In genomic region chr2:102077554-102077953, GRCm38 (mm10) we compare ENCODE assay signal across 9 mouse cellular contexts.
A peak's percentile ranks its signal among the peaks of the same experiment; 100 is the strongest.
DNase-seq lines count a peak whose midpoint lies in the region; ATAC-seq lines count a peak whose summit lies in the region.
"Had no signal": no experiment of that assay in that cellular context is flagged by ENCODE, and none has a peak within 500 bp of the region (broad histone marks: within the 10 kb centered on the region; RNA-seq: fewer than 3 reads in every experiment).

No protein-coding gene starts in this region.

- no peak overlapping the region for H3K9ac ChIP-seq in liver, embryonic 12.5 days
- H3K9ac ChIP-seq in hindbrain, embryonic 11.5 days (ENCODE audit: low read depth, low read length), result no peak overlapping the region

- H3K4me3 ChIP-seq in liver, embryonic 12.5 days, result no peak overlapping the region
- H3K4me3 ChIP-seq in hindbrain, embryonic 11.5 days (ENCODE audit: low read depth, low read length), result no peak overlapping the region
- H3K4me3 ChIP-seq: erythroblast, embryonic 14.5 days had no signal

- WGBS in liver, embryonic 12.5 days (ENCODE audit: insufficient replicate concordance), result 42% methylated on average over 4 of the region's 4 CpGs
- WGBS in hindbrain, embryonic 11.5 days, result 52% methylated on average over 4 of the region's 4 CpGs

- peak; percentile 53 for DNase-seq in liver
- peak; percentile 74 for DNase-seq in adrenal gland, postnatal 10 days
- peak; percentile 74 for DNase-seq in embryo, embryonic 11 days
- DNase-seq in hindbrain, embryonic 11.5 days (ENCODE audit: low spot score), result peak; percentile 83
- DNase-seq in left cerebral cortex, postnatal 10 days (ENCODE audit: extremely low spot score in 1 of 2, low spot score in 2 of 2), result peak; percentile 53 to 54
- peak; percentile 68 to 82 for DNase-seq in thymus, postnatal 10 days (ENCODE audit: low spot score in 2 of 2)

- H3K9me3 ChIP-seq in liver, embryonic 12.5 days (replicated peaks), result 0 out of 2 replicates have a peak, but pooled peaks cover 4% of the 10 kb centered on the region
- no peaks in the 10 kb centered on the region for H3K9me3 ChIP-seq in hindbrain, embryonic 11.5 days (ENCODE audit: control insufficient read depth, low read length)

- no peak for ATAC-seq in liver, embryonic 12.5 days
- no peak for ATAC-seq in hindbrain, embryonic 11.5 days (ENCODE audit: low FRiP score)
- ATAC-seq in monocyte, adult 5-6 weeks (replicated peaks; ENCODE audit: insufficient number of reproducible peaks, low FRiP score, low TSS enrichment, poor library complexity, severe bottlenecking), result 0 out of 2 replicates have a peak, but pooled peaks have one; percentile 51

- no peak overlapping the region for H3K4me2 ChIP-seq in liver, embryonic 12.5 days
- no peak overlapping the region for H3K4me2 ChIP-seq in hindbrain, embryonic 11.5 days (replicated peaks; ENCODE audit: low read depth, low read length)

- H3K27ac ChIP-seq in liver, embryonic 12.5 days, result no peak overlapping the region
- no peak overlapping the region for H3K27ac ChIP-seq in hindbrain, embryonic 11.5 days (ENCODE audit: low read depth, low read length)

- H3K27me3 ChIP-seq in liver, embryonic 12.5 days (replicated peaks), result no peaks in the 10 kb centered on the region
- H3K27me3 ChIP-seq in hindbrain, embryonic 11.5 days (ENCODE audit: control insufficient read depth, insufficient read depth, low read length), result no peaks in the 10 kb centered on the region

- H3K4me1 ChIP-seq in liver, embryonic 12.5 days, result no peaks in the 10 kb centered on the region
- no peaks in the 10 kb centered on the region for H3K4me1 ChIP-seq in hindbrain, embryonic 11.5 days (replicated peaks; ENCODE audit: control insufficient read depth, insufficient read depth, low read length)

- intact Hi-C loops in left cerebral cortex, postnatal 10 days (cut with DNase I), result no loop called here

- peaks cover 7% of the 10 kb centered on the region; the same call in 1 of the 2 replicates for H3K36me3 ChIP-seq in liver, embryonic 12.5 days
- no peaks in the 10 kb centered on the region for H3K36me3 ChIP-seq in hindbrain, embryonic 11.5 days (ENCODE audit: control insufficient read depth, insufficient read depth, low read length)
